In genomic region chr3:105801191-105802166, GRCm38 (mm10) we compare ENCODE assay signal across 7 mouse cellular contexts. TPM values are rescaled to one million over a fixed set of nuclear protein-coding genes. Genes with fewer than 3 reads are reported as not detected.
DNase-seq lines count a peak whose midpoint lies in the region; ATAC-seq and TF ChIP-seq lines count a peak whose summit lies in the region.

TSS of gene Rap1a (minus strand) at chr3:105801336.

- no peaks in the 10 kb centered on the region for H3K36me3 ChIP-seq in intestine, embryonic 16.5 days (ENCODE audit: control insufficient read depth, insufficient read depth, low read length)
- H3K36me3 ChIP-seq in limb, embryonic 10.5 days = no peaks in the 10 kb centered on the region
- H3K36me3 ChIP-seq in midbrain, embryonic 12.5 days = no peaks in the 10 kb centered on the region
- no peaks in the 10 kb centered on the region for H3K36me3 ChIP-seq in small intestine, adult 2 months (ENCODE audit: control insufficient read depth, insufficient read depth, low read length)

- TF ChIP-seq CTCF in small intestine, adult 2 months (IDR thresholded peaks at IDR 0.05; ENCODE audit: extremely low read depth, insufficient read length, insufficient replicate concordance, low read depth, low read length) = no peak

- peak; percentile 62 for DNase-seq in adrenal gland, adult 8-10 months
- DNase-seq in embryo, embryonic 9.5 days (ENCODE audit: extremely low spot score) = peak; percentile 86
- DNase-seq in gonadal fat pad, adult 2 months (ENCODE audit: low read depth) = no peak
- DNase-seq in limb, embryonic 10.5 days (ENCODE audit: low spot score) = peak; percentile 88

- peak within 1 kb of the TSS; percentile 57 for H3K4me2 ChIP-seq in intestine, embryonic 16.5 days (ENCODE audit: low read depth, low read length)
- peak within 1 kb of the TSS; percentile 89 for H3K4me2 ChIP-seq in midbrain, embryonic 12.5 days (replicated peaks)

- H3K27me3 ChIP-seq in intestine, embryonic 16.5 days (replicated peaks; ENCODE audit: control insufficient read depth, insufficient read depth, low read length) = no peaks in the 10 kb centered on the region
- H3K27me3 ChIP-seq in limb, embryonic 10.5 days (ENCODE audit: low read depth, poor library complexity, severe bottlenecking) = no peaks in the 10 kb centered on the region
- H3K27me3 ChIP-seq in midbrain, embryonic 12.5 days = no peaks in the 10 kb centered on the region
- no peaks in the 10 kb centered on the region for H3K27me3 ChIP-seq in small intestine, adult 2 months (ENCODE audit: control insufficient read depth, insufficient read depth, low read length)

- H3K4me1 ChIP-seq in intestine, embryonic 16.5 days (ENCODE audit: control insufficient read depth, insufficient read depth, low read length) = peaks cover 17% of the 10 kb centered on the region
- peaks cover 35% of the 10 kb centered on the region for H3K4me1 ChIP-seq in limb, embryonic 10.5 days
- peaks cover 22% of the 10 kb centered on the region for H3K4me1 ChIP-seq in midbrain, embryonic 12.5 days
- peaks cover 15% of the 10 kb centered on the region for H3K4me1 ChIP-seq in small intestine, adult 2 months (ENCODE audit: control insufficient read depth, insufficient read depth, insufficient read length, low read length)

- peak within 1 kb of the TSS; percentile 78 for H3K4me3 ChIP-seq in intestine, embryonic 16.5 days (ENCODE audit: low read length)
- peak within 1 kb of the TSS; percentile 87 for H3K4me3 ChIP-seq in limb, embryonic 10.5 days
- peak within 1 kb of the TSS; percentile 86 for H3K4me3 ChIP-seq in midbrain, embryonic 12.5 days
- H3K4me3 ChIP-seq in small intestine, adult 2 months (ENCODE audit: low read depth, low read length) = peak within 1 kb of the TSS; percentile 100

- 22% methylated on average over 34 of the region's 50 CpGs for WGBS in intestine, embryonic 16.5 days
- WGBS in limb, embryonic 10.5 days = 20% methylated on average over 47 of the region's 50 CpGs
- 22% methylated on average over 42 of the region's 50 CpGs for WGBS in midbrain, embryonic 12.5 days
- WGBS in small intestine, adult 2 months = 10% methylated on average over 48 of the region's 50 CpGs

- H3K27ac ChIP-seq in intestine, embryonic 16.5 days (ENCODE audit: low read length) = peak within 1 kb of the TSS; percentile 92
- peak within 1 kb of the TSS; percentile 96 for H3K27ac ChIP-seq in limb, embryonic 10.5 days
- H3K27ac ChIP-seq in midbrain, embryonic 12.5 days (replicated peaks) = peak within 1 kb of the TSS; percentile 87
- H3K27ac ChIP-seq in small intestine, adult 2 months (ENCODE audit: insufficient read depth, low read depth, low read length) = peak within 1 kb of the TSS; percentile 91

- no peaks in the 10 kb centered on the region for H3K9me3 ChIP-seq in intestine, embryonic 16.5 days (ENCODE audit: control insufficient read depth, low read length)
- no peaks in the 10 kb centered on the region for H3K9me3 ChIP-seq in limb, embryonic 10.5 days (replicated peaks)
- H3K9me3 ChIP-seq in midbrain, embryonic 12.5 days = no peaks in the 10 kb centered on the region

- H3K9ac ChIP-seq in intestine, embryonic 16.5 days (ENCODE audit: low read depth, low read length) = peak within 1 kb of the TSS; percentile 87
- peak within 1 kb of the TSS; percentile 89 for H3K9ac ChIP-seq in midbrain, embryonic 12.5 days (replicated peaks)

- TF ChIP-seq POLR2A in small intestine, adult 2 months (IDR thresholded peaks at IDR 0.05; ENCODE audit: low read depth, low read length) = peak; percentile 62

- ATAC-seq in intestine, embryonic 16.5 days = peak; percentile 94
- peak; percentile 96 for ATAC-seq in midbrain, embryonic 12.5 days (ENCODE audit: low FRiP score, low read depth)

RNA-seq across cellular contexts. Expression of gene Rap1a, which starts in this region (rescaled TPM):
- total RNA-seq in adrenal gland, adult 8-10 months (2022) = 100 to 1,000 TPM; 154 to 188 (median 179) TPM
- polyA plus RNA-seq in gonadal fat pad, adult 2 months (2012; rRNA removed) = 13.0 and 16.8 TPM in 2 replicates
- polyA plus RNA-seq in intestine, embryonic 16.5 days (2015; fragmentation: Nextera tagmentation; extraction: Ambion mirVana) = 104 and 107 TPM in 2 replicates
- 67.3 and 71.6 TPM in 2 replicates for polyA plus RNA-seq in limb, embryonic 10.5 days (2016; fragmentation: Nextera tagmentation; extraction: Ambion mirVana)
- polyA plus RNA-seq in midbrain, embryonic 12.5 days (2016; fragmentation: Nextera tagmentation; extraction: Ambion mirVana) = 73.1 and 76.4 TPM in 2 replicates
- polyA plus RNA-seq in small intestine, adult 2 months (2012; rRNA removed) = 0.25 and 0.89 TPM in 2 replicates
